Mouse (Mus musculus): ENCODE results near the gene Nav2. TPM values are rescaled to one million over a fixed set of nuclear protein-coding genes. Genes with fewer than 3 reads are reported as not detected.

Nav2 gene
- polyA plus RNA-seq, 1 experiment from 2014 or later: 19.7 TPM

- no peaks in the 10 kb centered on the region for H3K4me1 ChIP-seq (ENCODE audit: insufficient read depth)
- no peak overlapping the region for H3K4me2 ChIP-seq
- no peak for DNase-seq
- H3K27ac ChIP-seq (ENCODE audit: low read depth): no peak overlapping the region
- H3K9me3 ChIP-seq (ENCODE audit: low read depth, low read length): no peaks in the 10 kb centered on the region
- no peak overlapping the region for H3K9ac ChIP-seq
- H3K27me3 ChIP-seq (ENCODE audit: insufficient read depth, low read length): no peaks in the 10 kb centered on the region
- H3K4me3 ChIP-seq (ENCODE audit: low read depth, low read length): no peak overlapping the region
- no peaks in the 10 kb centered on the region for H3K36me3 ChIP-seq (ENCODE audit: insufficient read depth)
- TF ChIP-seq CTCF (IDR thresholded peaks at IDR 0.05; ENCODE audit: low read depth): no peak
- WGBS: 42% methylated on average over 15 of the region's 15 CpGs
- no peak for ATAC-seq (ENCODE audit: insufficient read depth)
These were observed 179.8 kb downstream of the Nav2 start for GRCm38 (mm10) chr7:49088198-49088912.

- no peaks in the 10 kb centered on the region for H3K27me3 ChIP-seq (ENCODE audit: insufficient read depth, low read length)
- no peak overlapping the region for H3K9ac ChIP-seq
- H3K4me1 ChIP-seq (ENCODE audit: insufficient read depth): no peaks in the 10 kb centered on the region
- TF ChIP-seq CTCF (IDR thresholded peaks at IDR 0.05; ENCODE audit: low read depth): no peak
- ATAC-seq (ENCODE audit: insufficient read depth) (no peak), DNase-seq (no peak)
- WGBS: 22% methylated on average over 5 of the region's 5 CpGs
- H3K4me2 ChIP-seq: no peak overlapping the region
- no peaks in the 10 kb centered on the region for H3K9me3 ChIP-seq (ENCODE audit: low read depth, low read length)
- no peaks in the 10 kb centered on the region for H3K36me3 ChIP-seq (ENCODE audit: insufficient read depth)
- H3K27ac ChIP-seq (ENCODE audit: low read depth): no peak overlapping the region
- H3K4me3 ChIP-seq (ENCODE audit: low read depth, low read length): no peak overlapping the region
These were observed 182.9 kb downstream of the Nav2 start for GRCm38 (mm10) chr7:49091371-49091770.

GRCm38 (mm10) chr7:49091921-49092320 is 183.4 kb downstream of the Nav2 start:
- Histone ChIP-seq H3K36me3 (ENCODE audit: insufficient read depth) (no peaks in the 10 kb centered on the region), H3K9ac (no peak overlapping the region), H3K4me1 (ENCODE audit: insufficient read depth) (no peaks in the 10 kb centered on the region), H3K27ac (ENCODE audit: low read depth) (no peak overlapping the region), H3K27me3 (ENCODE audit: insufficient read depth, low read length) (no peaks in the 10 kb centered on the region), H3K9me3 (ENCODE audit: low read depth, low read length) (no peaks in the 10 kb centered on the region), H3K4me3 (ENCODE audit: low read depth, low read length) (no peak overlapping the region), H3K4me2 (no peak overlapping the region)
- TF ChIP-seq CTCF (IDR thresholded peaks at IDR 0.05; ENCODE audit: low read depth): peak; percentile 32
- ATAC-seq (ENCODE audit: insufficient read depth) (no peak), DNase-seq (no peak)
- 55% methylated on average over 5 of the region's 5 CpGs for WGBS

GRCm38 (mm10) chr7:49093596-49093995 is 185.1 kb downstream of the Nav2 start:
- no peak for DNase-seq
- TF ChIP-seq CTCF (IDR thresholded peaks at IDR 0.05; ENCODE audit: low read depth): no peak
- no peaks in the 10 kb centered on the region for H3K27me3 ChIP-seq (ENCODE audit: insufficient read depth, low read length)
- no peak overlapping the region for H3K4me2 ChIP-seq
- no peak overlapping the region for H3K9ac ChIP-seq
- no peaks in the 10 kb centered on the region for H3K9me3 ChIP-seq (ENCODE audit: low read depth, low read length)
- H3K4me1 ChIP-seq (ENCODE audit: insufficient read depth): no peaks in the 10 kb centered on the region
- 69% methylated on average over 6 of the region's 6 CpGs for WGBS
- no peak overlapping the region for H3K27ac ChIP-seq (ENCODE audit: low read depth)
- no peak overlapping the region for H3K4me3 ChIP-seq (ENCODE audit: low read depth, low read length)
- ATAC-seq (ENCODE audit: insufficient read depth): no peak
- H3K36me3 ChIP-seq (ENCODE audit: insufficient read depth): no peaks in the 10 kb centered on the region

DNA sequence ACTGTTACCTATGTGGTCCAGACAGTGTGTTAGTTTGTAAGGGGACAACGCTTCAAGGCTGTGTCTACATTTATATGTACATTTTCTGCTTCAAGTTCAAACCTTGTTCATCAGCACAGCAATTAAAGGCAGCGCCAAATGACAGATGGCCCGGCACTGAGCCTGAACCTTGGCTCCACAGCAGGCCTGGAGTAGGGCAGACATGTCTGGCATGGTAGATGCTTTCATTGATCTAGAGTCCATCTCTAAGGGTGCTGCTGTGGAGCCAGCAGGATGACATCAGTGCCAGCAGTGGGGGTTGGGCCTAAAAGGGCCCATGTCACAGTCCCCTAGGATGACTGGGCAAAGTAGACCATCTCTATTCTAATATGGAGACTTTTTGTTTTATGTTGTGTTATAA is 186.0 kb downstream of the Nav2 start:
- Histone ChIP-seq H3K27ac (ENCODE audit: low read depth) (no peak overlapping the region), H3K4me2 (no peak overlapping the region), H3K4me1 (ENCODE audit: insufficient read depth) (no peaks in the 10 kb centered on the region), H3K36me3 (ENCODE audit: insufficient read depth) (no peaks in the 10 kb centered on the region), H3K4me3 (ENCODE audit: low read depth, low read length) (no peak overlapping the region), H3K9ac (no peak overlapping the region), H3K27me3 (ENCODE audit: insufficient read depth, low read length) (no peaks in the 10 kb centered on the region), H3K9me3 (ENCODE audit: low read depth, low read length) (no peaks in the 10 kb centered on the region)
- no peak for ATAC-seq (ENCODE audit: insufficient read depth)
- DNase-seq: no peak
- no peak for TF ChIP-seq CTCF (IDR thresholded peaks at IDR 0.05; ENCODE audit: low read depth)
- 90% methylated on average over 3 of the region's 3 CpGs for WGBS

DNA sequence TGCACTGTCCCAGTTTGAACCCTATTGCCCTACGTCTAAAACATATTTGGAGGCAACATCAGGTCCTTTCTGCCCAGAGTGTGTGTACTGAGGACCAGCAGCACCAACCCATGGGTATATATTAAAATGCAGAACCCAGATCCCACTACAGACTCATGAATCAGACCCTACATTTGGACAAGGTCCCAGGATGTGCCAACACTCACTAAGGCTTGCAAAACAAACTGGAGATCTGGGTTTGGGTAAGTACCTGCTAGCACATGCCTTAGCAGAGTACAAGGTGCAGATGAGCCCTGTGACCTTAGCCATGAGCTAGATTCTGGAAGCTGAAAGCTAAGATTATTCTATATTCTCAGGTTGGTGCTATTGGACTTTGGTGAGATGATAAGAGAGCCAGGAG is 192.8 kb downstream of the Nav2 start:
- Histone ChIP-seq H3K4me1 (ENCODE audit: insufficient read depth) (no peaks in the 10 kb centered on the region), H3K9me3 (ENCODE audit: low read depth, low read length) (no peaks in the 10 kb centered on the region), H3K9ac (no peak overlapping the region), H3K4me3 (ENCODE audit: low read depth, low read length) (no peak overlapping the region), H3K4me2 (no peak overlapping the region), H3K27me3 (ENCODE audit: insufficient read depth, low read length) (no peaks in the 10 kb centered on the region), H3K27ac (ENCODE audit: low read depth) (no peak overlapping the region), H3K36me3 (ENCODE audit: insufficient read depth) (no peaks in the 10 kb centered on the region)
- no peak for ATAC-seq (ENCODE audit: insufficient read depth)
- TF ChIP-seq CTCF (IDR thresholded peaks at IDR 0.05; ENCODE audit: low read depth): no peak
- WGBS: 74% methylated on average over 1 of the region's 1 CpGs
- no peak for DNase-seq

DNA sequence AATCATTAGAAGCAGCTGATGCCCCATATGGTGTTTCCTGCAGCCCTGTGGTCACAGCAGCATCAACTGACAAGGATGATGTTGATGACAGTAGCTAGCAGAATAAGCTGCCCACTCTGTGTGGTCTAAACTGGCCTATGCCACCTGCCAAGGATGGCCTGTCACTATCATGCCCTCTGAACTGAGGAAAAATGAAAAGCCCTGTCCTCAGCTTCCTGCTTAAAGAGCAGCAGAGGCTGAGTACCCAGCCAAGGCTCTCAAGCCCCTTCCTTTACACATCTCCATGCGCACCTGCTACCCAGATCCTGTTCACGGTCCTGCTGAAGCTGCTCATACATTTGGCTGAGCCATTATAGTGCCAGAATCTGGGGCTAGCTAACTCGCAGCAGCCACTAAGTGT is 193.7 kb downstream of the Nav2 start:
- 83% methylated on average over 3 of the region's 3 CpGs for WGBS
- H3K27ac ChIP-seq (ENCODE audit: low read depth): no peak overlapping the region
- no peaks in the 10 kb centered on the region for H3K9me3 ChIP-seq (ENCODE audit: low read depth, low read length)
- no peaks in the 10 kb centered on the region for H3K27me3 ChIP-seq (ENCODE audit: insufficient read depth, low read length)
- H3K4me3 ChIP-seq (ENCODE audit: low read depth, low read length): no peak overlapping the region
- H3K9ac ChIP-seq: no peak overlapping the region
- ATAC-seq (ENCODE audit: insufficient read depth) (no peak), DNase-seq (no peak)
- no peak overlapping the region for H3K4me2 ChIP-seq
- no peaks in the 10 kb centered on the region for H3K4me1 ChIP-seq (ENCODE audit: insufficient read depth)
- TF ChIP-seq CTCF (IDR thresholded peaks at IDR 0.05; ENCODE audit: low read depth): no peak
- H3K36me3 ChIP-seq (ENCODE audit: insufficient read depth): no peaks in the 10 kb centered on the region
